Mouse (Mus musculus) myocyte (in vitro differentiated cells): ENCODE measurements around the gene Itpk1. TPM values are rescaled to one million over a fixed set of nuclear protein-coding genes. Genes with fewer than 3 reads are reported as not detected.
"Not testable (repeated sequence)": the region's sequence is repeated elsewhere in the genome, so short reads cannot be mapped to it uniquely, and the experiment has no call there.

ENCODE experiments used
- H3K27me3 ChIP-seq: one replicate; pipeline ENCODE4 v1.6.1; 2011; ENCODE audit not compliant: control insufficient read depth, insufficient read depth, insufficient read length
- H3K36me3 ChIP-seq: one replicate; pipeline ENCODE4 v1.6.1; 2011; ENCODE audit not compliant: control insufficient read depth, insufficient read depth
- H3K4me2 ChIP-seq: one replicate; pipeline ENCODE4 v1.6.1; 2011; ENCODE audit warnings: low read depth, control low read depth
- H3K4me3 ChIP-seq: one replicate; pipeline ENCODE4 v1.5.1; 2011; ENCODE audit warnings: mild to moderate bottlenecking, control low read depth, moderate library complexity
- H3K79me2 ChIP-seq: one replicate; pipeline ENCODE4 v1.6.1; 2011; ENCODE audit not compliant: control insufficient read depth, insufficient read depth
- H3ac ChIP-seq: one replicate; pipeline ENCODE4 v1.6.1; 2011; ENCODE audit not compliant: control insufficient read depth, insufficient read length
- CEBPB ChIP-seq: IDR thresholded peaks from 2 replicates; pipeline ENCODE4 v1.6.1; 2011; ENCODE audit warnings: mild to moderate bottlenecking, moderate library complexity; ENCODE audit not compliant: poor library complexity, insufficient read depth, severe bottlenecking
- E2F4 ChIP-seq: IDR thresholded peaks from one replicate; pipeline ENCODE4 v1.6.1; 2011; ENCODE audit warnings: mild to moderate bottlenecking, control low read depth, moderate library complexity; ENCODE audit not compliant: insufficient read depth
- MAX ChIP-seq: IDR thresholded peaks from one replicate; pipeline ENCODE4 v1.6.1; 2011; ENCODE audit warnings: low read depth, mild to moderate bottlenecking, control low read depth
- MYOD1 ChIP-seq, 3 experiments: IDR thresholded peaks; one replicate each; pipeline ENCODE4 v1.6.1; 2011; ENCODE audit warnings: control low read depth in 2 of 3, low read depth in 2 of 3, mild to moderate bottlenecking in 2 of 3, moderate library complexity in 1 of 3; ENCODE audit not compliant: insufficient read length in 2 of 3, control insufficient read depth in 1 of 3
- MYOG ChIP-seq, 3 experiments: IDR thresholded peaks; one replicate each; pipeline ENCODE4 v1.6.1; 2011; ENCODE audit warnings: control low read depth in 2 of 3, low read depth in 2 of 3, mild to moderate bottlenecking in 2 of 3; ENCODE audit not compliant: insufficient read length in 2 of 3, control insufficient read depth in 1 of 3, insufficient read depth in 1 of 3
- POLR2A ChIP-seq: IDR thresholded peaks from one replicate; pipeline ENCODE4 v1.6.1; 2011; ENCODE audit warnings: low read depth, mild to moderate bottlenecking, control low read depth, moderate library complexity; ENCODE audit not compliant: insufficient read length
- POLR2AphosphoS2 ChIP-seq: IDR thresholded peaks from one replicate; pipeline ENCODE4 v1.6.1; 2011; ENCODE audit warnings: low read depth, control low read depth; ENCODE audit not compliant: insufficient read length
- REST ChIP-seq: IDR thresholded peaks from one replicate; pipeline ENCODE4 v1.6.1; 2011; ENCODE audit warnings: mild to moderate bottlenecking, control low read depth, moderate library complexity; ENCODE audit not compliant: insufficient read depth, insufficient read length
- SRF ChIP-seq: IDR thresholded peaks from one replicate; pipeline ENCODE4 v1.6.1; 2011; ENCODE audit warnings: low read depth; ENCODE audit not compliant: control insufficient read depth, insufficient read length
- TCF12 ChIP-seq: IDR thresholded peaks from one replicate; pipeline ENCODE4 v1.6.1; 2011; ENCODE audit warnings: mild to moderate bottlenecking, control low read depth; ENCODE audit not compliant: poor library complexity, insufficient read depth, severe bottlenecking
- TCF3 ChIP-seq: IDR thresholded peaks from one replicate; pipeline ENCODE4 v1.6.1; 2011; ENCODE audit warnings: low read depth, control low read depth; ENCODE audit not compliant: insufficient read length
- USF1 ChIP-seq: IDR thresholded peaks from one replicate; pipeline ENCODE4 v1.6.1; 2011; ENCODE audit warnings: low read depth, mild to moderate bottlenecking, control low read depth, moderate library complexity
- polyA plus RNA-seq: library from polyadenylated mRNA; unstranded; fragments of >200 nt; fragmentation: generic; extraction: Trizol; gene quantifications from one replicate; pipeline ENCODE4 v1.2.1, GENCODE M21; 2012; ENCODE audit warnings: missing spikeins

Itpk1 gene
- polyA plus RNA-seq, 1 experiment = 4.9 TPM

DNA sequence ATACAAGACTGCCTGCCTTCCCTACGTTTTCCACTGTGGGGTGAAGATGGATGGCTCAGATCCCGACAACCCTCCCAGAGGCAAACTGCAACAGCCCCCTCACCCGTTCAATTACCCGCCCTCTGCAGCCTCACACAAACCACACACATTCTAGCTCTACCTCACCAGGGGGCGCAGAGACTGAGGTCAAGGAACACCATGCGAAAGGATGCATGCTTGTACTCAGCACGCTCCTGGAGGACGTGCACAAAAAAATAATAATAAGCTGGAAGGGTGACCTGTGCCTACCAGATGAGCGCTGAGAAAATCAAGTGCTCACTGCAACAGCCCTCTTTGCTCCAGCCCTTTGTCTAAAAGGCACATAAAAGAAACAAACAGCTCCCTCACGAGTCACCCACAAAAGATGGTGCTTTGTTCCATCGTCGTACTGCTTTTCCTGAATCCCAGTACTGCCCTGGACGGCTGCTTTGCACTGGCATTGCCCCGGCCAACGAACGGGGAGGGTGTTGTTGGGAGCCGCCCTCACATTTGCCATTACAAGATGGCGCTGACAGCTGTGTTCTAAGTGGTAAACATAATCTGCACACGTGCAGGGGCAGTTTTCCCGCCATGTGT lies 70.2 kb downstream of the Itpk1 start:
- H3K4me3 ChIP-seq = no peak overlapping the region
- H3K27me3 ChIP-seq = no peaks in the 10 kb centered on the region
- H3ac ChIP-seq = no peak overlapping the region
- no peaks in the 10 kb centered on the region for H3K79me2 ChIP-seq
- TF ChIP-seq POLR2A (no peak), E2F4 (no peak), MAX (no peak), TCF12 (no peak), MYOD1 (IDR thresholded peaks at IDR 0.05; ENCODE audit: control insufficient read depth in 1 of 3, insufficient read length in 2 of 3, low read depth in 2 of 3) (no peak)
- H3K4me2 ChIP-seq = no peak overlapping the region
- H3K36me3 ChIP-seq = no peaks in the 10 kb centered on the region

DNA sequence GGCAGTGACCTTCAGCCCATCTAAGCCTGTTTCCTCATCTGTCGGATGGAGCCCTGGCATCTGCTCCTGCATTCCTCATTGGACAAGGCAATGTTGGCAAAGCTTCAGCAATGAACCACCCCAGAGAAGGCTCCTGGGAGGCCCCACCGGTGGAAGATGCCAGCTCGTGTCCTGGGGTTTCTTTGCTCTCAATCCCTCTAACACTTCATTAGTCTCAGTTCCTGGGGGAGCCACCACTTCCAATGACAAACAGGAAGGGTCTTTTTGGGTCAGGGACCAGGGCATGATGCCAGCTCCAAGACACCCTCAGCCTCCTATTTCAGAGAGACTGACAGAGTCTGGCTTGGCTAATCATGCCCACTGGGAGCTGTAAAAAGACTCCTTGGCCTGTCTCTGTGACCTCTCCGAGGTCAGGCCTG lies 71.6 kb downstream of the Itpk1 start:
- H3K79me2 ChIP-seq = no peaks in the 10 kb centered on the region

DNA sequence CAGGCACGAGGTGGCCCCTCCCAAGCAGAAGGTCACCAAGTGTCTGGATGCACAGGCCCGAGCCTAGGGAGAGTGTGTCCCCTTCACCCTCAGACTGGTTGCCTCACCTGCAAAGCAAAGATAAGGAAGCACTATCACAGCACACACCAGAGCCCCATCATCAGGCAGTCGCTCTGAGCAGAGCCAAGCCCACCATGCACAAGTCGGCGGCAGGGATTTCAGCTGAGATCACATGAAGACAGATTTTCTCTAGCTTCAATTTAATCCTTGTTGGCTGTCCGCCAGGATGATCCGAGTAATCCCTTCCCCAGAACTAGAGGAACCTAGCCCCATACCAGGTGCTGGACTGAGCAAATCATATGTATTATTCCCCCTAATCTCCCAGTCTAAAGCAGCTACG lies 73.0 kb downstream of the Itpk1 start:
- no peak for TF ChIP-seq MYOG (IDR thresholded peaks at IDR 0.05; ENCODE audit: control insufficient read depth in 1 of 3, insufficient read depth in 1 of 3, insufficient read length in 2 of 3, low read depth in 2 of 3)
- TF ChIP-seq E2F4 = no peak
- TF ChIP-seq TCF12 = no peak
- TF ChIP-seq CEBPB = no peak
- no peak for TF ChIP-seq SRF
- TF ChIP-seq TCF3 = no peak
- TF ChIP-seq MYOD1 (IDR thresholded peaks at IDR 0.05; ENCODE audit: control insufficient read depth in 1 of 3, insufficient read length in 2 of 3, low read depth in 2 of 3) = no peak
- TF ChIP-seq POLR2A = no peak
- no peak for TF ChIP-seq POLR2AphosphoS2
- TF ChIP-seq USF1 = no peak
- TF ChIP-seq REST = no peak
- TF ChIP-seq MAX = no peak
- Histone ChIP-seq H3K36me3 (no peaks in the 10 kb centered on the region), H3K4me3 (no peak overlapping the region), H3ac (no peak overlapping the region), H3K4me2 (no peak overlapping the region), H3K79me2 (no peaks in the 10 kb centered on the region), H3K27me3 (no peaks in the 10 kb centered on the region)

More for the DNA sequence above, 71.6 kb downstream of the Itpk1 start:
- H3K4me2 ChIP-seq = no peak overlapping the region
- no peak overlapping the region for H3K4me3 ChIP-seq
- H3ac ChIP-seq = no peak overlapping the region
- TF ChIP-seq USF1 (no peak), TCF3 (no peak), POLR2A (no peak), MYOD1 (IDR thresholded peaks at IDR 0.05; ENCODE audit: control insufficient read depth in 1 of 3, insufficient read length in 2 of 3, low read depth in 2 of 3) (no peak), CEBPB (no peak), E2F4 (no peak), POLR2AphosphoS2 (no peak), REST (no peak), SRF (no peak), MAX (no peak), TCF12 (no peak), MYOG (IDR thresholded peaks at IDR 0.05; ENCODE audit: control insufficient read depth in 1 of 3, insufficient read depth in 1 of 3, insufficient read length in 2 of 3, low read depth in 2 of 3) (no peak)
- no peaks in the 10 kb centered on the region for H3K36me3 ChIP-seq
- H3K27me3 ChIP-seq = no peaks in the 10 kb centered on the region

DNA sequence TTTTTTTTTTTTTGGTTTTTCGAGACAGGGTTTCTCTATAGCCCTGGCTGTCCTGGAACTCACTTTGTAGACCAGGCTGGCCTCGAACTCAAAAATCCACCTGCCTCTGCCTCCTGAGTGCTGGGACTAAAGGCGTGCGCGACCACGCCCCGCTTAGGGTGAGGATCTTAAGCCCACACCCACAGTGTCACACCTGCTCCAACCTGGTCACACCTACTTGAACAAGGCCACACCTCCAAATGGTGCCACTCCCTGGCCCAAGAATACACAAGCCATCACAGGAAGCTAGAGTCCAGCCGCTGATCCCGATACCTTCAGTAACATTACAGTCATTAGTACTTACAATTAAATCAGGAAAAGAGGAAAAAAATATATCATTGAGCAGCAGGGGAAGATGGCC lies 74.3 kb downstream of the Itpk1 start:
- H3K4me3 ChIP-seq, H3K79me2 ChIP-seq, H3ac ChIP-seq: not testable (repeated sequence)

DNA sequence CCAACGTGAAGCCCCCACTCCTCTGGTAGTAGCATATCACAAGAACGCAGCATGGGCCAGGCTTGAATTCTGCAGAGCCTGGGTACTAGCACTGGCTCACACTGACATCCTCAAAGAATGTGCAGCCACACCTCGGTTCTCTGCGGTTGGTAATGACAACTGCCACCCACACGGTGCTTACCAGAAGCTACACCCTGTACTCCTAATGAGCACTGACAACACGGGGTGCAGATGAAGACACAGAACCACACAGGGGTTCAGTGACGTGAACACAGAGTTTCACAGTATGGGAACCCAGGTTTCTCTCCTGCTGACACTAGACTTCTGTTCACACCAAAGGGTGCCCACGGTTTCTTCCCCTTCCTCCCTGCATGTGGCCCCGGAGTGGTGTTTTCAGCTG lies 76.5 kb downstream of the Itpk1 start:
- TF ChIP-seq POLR2A = no peak
- no peak for TF ChIP-seq TCF3
- TF ChIP-seq POLR2AphosphoS2 = no peak
- no peak for TF ChIP-seq MYOG (IDR thresholded peaks at IDR 0.05; ENCODE audit: control insufficient read depth in 1 of 3, insufficient read depth in 1 of 3, insufficient read length in 2 of 3, low read depth in 2 of 3)
- no peak for TF ChIP-seq MAX
- TF ChIP-seq USF1 = no peak
- TF ChIP-seq SRF = no peak
- TF ChIP-seq CEBPB = no peak
- TF ChIP-seq E2F4 = no peak
- no peak for TF ChIP-seq TCF12
- TF ChIP-seq REST = no peak
- no peak for TF ChIP-seq MYOD1 (IDR thresholded peaks at IDR 0.05; ENCODE audit: control insufficient read depth in 1 of 3, insufficient read length in 2 of 3, low read depth in 2 of 3)
- Histone ChIP-seq H3K79me2 (no peaks in the 10 kb centered on the region), H3ac (no peak overlapping the region), H3K4me3 (no peak overlapping the region), H3K27me3 (no peaks in the 10 kb centered on the region), H3K36me3 (no peaks in the 10 kb centered on the region), H3K4me2 (no peak overlapping the region)

More for the DNA sequence above, 74.3 kb downstream of the Itpk1 start:
- not testable (repeated sequence) for H3K36me3 ChIP-seq, H3K4me2 ChIP-seq, H3K27me3 ChIP-seq
